Mouse (Mus musculus) olfactory bulb, adult 2 months (tissue): ENCODE measurements around the gene Galnt17.

Experiments
- CTCF ChIP-seq: fragments of 200-500 bp; IDR thresholded peaks from 2 replicates; pipeline ENCODE4 v1.5.1; 2012; ENCODE audit warnings: low read depth, mild to moderate bottlenecking, low read length, moderate library complexity; ENCODE audit not compliant: insufficient read depth
- POLR2A ChIP-seq: fragments of 200-500 bp; IDR thresholded peaks from 2 replicates; pipeline ENCODE4 v1.6.1; 2012; ENCODE audit warnings: mild to moderate bottlenecking, low read depth, low read length, moderate library complexity; ENCODE audit not compliant: insufficient read depth

DNA sequence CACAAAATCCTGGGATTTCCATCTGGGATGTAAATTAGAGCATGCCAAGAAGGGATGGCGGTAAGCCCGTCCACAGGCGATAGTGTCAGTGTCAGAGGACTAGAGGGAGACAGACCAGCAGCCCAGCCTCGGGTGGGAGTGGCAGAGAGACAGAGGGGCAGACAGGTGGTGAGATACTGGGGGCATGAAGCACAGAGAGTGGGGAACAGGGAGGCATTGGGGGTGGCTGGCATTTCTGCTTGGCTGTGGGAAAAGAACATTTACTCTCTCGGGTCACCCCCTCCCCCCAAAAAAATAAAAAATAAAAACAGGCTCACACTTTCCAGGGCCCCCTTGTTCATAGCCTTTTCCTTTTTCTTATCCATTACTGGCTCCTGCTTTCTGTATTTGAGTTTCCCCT is 287.4 kb downstream of the Galnt17 start:
- no peak for TF ChIP-seq CTCF
- TF ChIP-seq POLR2A = no peak
